Mouse (Mus musculus): ENCODE data around the gene Lamb3.

DNA sequence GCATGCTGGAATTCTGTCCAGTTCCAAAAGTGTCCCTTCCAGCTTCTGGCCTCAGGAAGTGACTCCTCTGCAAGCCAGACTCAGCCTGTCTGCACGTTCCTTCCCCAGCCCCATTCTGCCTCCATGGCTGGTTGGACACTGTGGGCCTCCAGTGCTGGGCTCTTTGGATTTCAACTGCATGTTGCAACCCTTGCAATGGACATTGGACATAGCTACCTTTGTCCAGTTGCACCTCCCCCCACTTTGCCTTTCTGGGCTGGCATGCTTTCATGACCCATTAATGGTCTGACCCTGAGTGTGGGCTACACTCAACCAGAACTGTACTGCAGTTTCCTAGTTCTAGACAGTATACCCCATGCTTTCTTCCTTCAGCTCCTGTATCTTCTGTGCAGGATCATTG is 104.1 kb downstream of the Lamb3 start:
- TF ChIP-seq CTCF (IDR thresholded peaks at IDR 0.05; ENCODE audit: extremely low read depth, insufficient read depth, insufficient read length, insufficient replicate concordance), result no peak
- TF ChIP-seq POLR2A (IDR thresholded peaks at IDR 0.05; ENCODE audit: low read depth, low read length), result no peak

Data from spleen, adult 2 months (tissue).